Mouse (Mus musculus): ENCODE results near the gene B3gnt4.
"Not testable (repeated sequence)": the region's sequence is repeated elsewhere in the genome, so short reads cannot be mapped to it uniquely, and the experiment has no call there.

The B3gnt4 gene

GRCm38 (mm10) chr5:123510160-123510559 lies at the start of gene B3gnt4:
B3gnt4 (plus strand) TSS chr5:123510460.
- in situ Hi-C loops (cut with MboI): no loop called here

DNA sequence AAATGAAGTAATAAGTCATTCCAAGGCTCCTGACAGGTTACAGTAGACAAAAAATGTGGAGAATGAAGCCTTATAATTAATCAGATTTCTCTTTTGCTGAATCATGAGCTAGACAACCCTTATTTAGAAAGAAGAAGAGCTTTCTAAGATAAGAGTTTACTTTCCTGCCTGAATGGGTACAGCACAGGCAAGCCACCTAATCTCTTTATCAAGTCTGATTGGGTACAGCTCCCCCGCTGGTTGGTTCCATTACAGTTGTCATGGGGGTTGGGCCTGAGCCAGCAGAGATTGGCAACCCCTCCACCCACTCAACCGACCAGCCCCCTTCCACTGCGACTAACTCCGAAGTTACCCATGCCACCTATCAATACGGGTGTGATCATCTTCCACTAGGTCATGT lies 48.8 kb upstream of the B3gnt4 start:
- in situ Hi-C loops (cut with MboI): no loop called here

- in situ Hi-C loops (cut with MboI): no loop called here
These were observed 45.6 kb upstream of the B3gnt4 start for GRCm38 (mm10) chr5:123464638-123465037.

DNA sequence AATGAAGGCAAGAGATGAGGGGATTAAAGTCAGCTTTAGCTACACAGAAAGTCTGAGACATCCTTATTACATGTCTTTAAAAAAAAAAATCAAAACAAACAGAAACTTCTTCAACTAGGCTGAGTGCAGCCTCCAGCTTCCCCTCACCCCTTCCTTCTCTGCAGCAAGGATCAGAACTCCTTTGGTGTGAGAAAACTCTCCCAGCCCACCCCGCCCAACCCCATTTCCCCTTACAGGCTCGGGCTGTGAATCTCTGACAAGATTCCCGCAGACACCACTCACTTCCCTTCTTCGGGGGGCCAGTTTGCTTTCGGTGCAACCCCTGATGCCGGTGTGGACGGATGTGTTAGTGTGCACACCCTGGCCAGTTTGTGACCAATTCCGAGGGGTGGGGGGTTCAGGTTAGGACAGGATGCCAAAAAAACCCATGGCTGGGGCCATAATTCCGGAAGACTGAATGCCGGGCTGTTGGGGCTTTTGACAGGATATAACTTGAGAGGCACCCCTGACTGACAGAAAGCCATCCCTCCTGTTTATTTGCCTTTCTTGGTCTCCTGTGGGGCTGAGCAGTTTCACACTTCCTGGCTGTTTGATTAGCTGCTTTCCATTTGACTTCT lies 39.4 kb upstream of the B3gnt4 start:
- in situ Hi-C loops (cut with MboI): no loop called here

- in situ Hi-C loops (cut with MboI): no loop called here
These were observed 36.4 kb upstream of the B3gnt4 start for GRCm38 (mm10) chr5:123473817-123474216.

GRCm38 (mm10) chr5:123487659-123488395 lies 22.4 kb upstream of the B3gnt4 start:
- in situ Hi-C loops (cut with MboI): no loop called here

DNA sequence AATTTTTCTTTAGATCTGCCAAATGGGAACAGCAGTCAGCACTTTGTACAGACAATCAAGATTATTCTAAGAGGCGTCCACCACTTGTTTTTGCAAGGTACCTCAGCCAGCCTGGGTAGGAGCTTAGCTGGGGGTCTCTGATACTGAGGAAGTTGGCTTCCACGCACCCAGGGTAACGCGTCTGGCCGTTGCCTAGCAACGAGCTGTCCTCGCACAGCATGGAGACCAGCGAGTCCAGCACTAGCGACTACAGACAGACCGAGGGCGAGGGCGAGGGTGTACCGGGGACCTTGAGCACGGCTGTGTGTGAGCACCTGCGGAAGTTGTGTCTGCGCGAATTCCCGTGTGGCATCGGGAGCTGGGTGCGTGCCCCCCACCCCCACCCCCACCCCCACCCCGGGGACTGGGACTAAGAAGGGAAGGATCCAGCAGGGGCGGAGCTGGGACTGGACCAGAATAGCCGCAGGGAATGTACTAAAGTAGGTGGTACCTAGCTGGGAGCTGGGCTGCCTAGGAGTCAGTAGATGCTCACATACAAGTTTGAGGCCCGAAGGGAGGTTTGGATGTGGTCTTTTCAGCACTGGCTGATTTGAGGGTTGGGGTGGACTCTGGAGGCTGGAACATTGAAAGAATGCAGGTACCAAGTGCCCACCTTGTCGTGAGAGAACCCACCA lies 21.0 kb upstream of the B3gnt4 start, which contains the start of the genes Lrrc43 and Il31:
TSS of gene Lrrc43 (plus strand) at position 194 of the 674 bp plus-strand sequence.
TSS of gene Il31 (minus strand) at position 378 of the 674 bp plus-strand sequence.
- in situ Hi-C loops (cut with MboI): no loop called here

DNA sequence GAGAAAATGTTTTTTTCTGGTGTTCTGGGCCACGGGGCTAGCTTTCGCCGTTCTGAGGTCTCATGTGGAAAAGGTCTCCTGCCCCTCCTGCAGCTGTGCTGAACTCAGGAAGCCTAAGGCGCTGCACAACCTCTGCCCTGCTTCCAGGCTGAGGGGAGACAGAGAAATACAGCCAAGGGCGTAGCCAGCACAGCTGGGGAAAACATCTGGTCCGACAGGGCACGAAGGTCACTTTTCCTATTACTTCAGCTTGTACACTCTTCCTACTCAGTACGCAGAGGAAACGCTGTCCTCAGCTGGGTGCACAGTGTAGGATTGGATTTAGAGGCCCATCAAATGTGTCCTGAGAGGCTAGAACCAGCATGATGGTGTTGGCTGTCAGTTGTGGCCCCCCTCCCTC lies 20.3 kb upstream of the B3gnt4 start:
- in situ Hi-C loops (cut with MboI): no loop called here

- in situ Hi-C loops (cut with MboI): loop anchor here (10.0 kb wide), 1 partner anchor 125 kb away; no protein-coding TSS in a partner anchor
These were observed 10.5 kb upstream of the B3gnt4 start for GRCm38 (mm10) chr5:123499717-123500116.

GRCm38 (mm10) chr5:123501973-123502372 lies 8.3 kb upstream of the B3gnt4 start:
- in situ Hi-C loops (cut with MboI): loop anchor here (10.0 kb wide), 1 partner anchor 127 kb away; no protein-coding TSS in a partner anchor

DNA sequence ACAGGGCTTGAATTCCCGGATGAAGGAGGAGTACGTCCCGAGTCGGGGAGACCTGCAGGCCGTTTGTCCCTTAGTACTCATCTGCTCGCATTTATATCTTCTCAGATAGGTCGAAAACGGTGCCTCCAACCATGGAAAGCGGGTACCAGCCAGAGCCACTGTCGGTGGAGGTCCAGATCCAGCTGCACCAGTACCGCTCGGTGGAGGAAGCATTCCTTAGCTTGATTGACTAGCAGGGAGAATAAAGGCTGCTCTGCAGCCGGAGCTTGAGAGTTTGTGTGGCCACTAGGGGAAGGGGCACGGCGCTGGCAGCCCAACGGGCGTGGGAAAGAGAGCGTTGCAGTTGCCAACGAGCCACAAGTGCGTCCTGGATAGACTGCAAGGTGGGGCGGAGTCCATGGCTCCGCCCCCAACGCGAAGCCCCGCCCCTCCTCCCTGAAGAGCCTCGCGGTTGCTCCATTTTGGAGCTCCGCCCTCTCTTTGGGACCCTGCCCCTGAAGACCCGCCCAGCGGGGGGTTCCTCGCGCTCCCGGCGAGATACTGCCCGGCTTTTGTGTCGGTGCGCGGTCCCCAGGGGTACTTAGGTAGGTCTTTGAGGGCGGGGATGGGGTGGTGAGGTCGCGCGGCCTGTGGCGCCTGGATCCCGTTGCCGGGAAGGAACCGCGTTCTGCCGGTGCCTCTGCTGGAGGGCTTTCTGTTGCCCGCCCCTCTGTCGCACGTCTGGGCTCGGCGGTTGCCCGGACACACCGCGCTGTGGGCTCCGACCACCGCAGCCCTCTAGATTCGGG lies 2.1 kb upstream of the B3gnt4 start:
- in situ Hi-C loops (cut with MboI): loop anchor here (10.0 kb wide), 1 partner anchor 133 kb away; no protein-coding TSS in a partner anchor

GRCm38 (mm10) chr5:123508921-123509320 lies 1.3 kb upstream of the B3gnt4 start:
- in situ Hi-C loops (cut with MboI): loop anchor here (10.0 kb wide), 1 partner anchor 134 kb away; no protein-coding TSS in a partner anchor

DNA sequence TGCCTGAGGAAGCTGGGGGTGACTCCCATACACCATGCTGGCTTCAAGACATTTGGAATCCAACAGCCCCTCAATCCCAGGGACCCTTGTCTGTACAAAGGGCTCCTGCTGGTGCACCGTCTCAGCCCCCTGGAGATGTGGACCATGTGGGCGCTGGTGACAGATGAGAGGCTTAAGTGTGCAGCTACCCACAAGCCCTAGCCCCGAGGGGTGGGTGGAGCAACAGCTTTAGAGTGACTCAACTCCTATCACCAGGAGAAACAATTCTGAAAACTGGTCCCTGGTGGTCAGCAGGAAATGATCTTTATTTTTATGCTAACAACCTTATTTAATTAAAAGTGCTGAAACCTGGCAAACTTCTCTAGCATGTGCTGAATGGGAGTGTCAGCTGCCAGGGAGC lies 1.2 kb downstream of the B3gnt4 start:
- in situ Hi-C loops (cut with MboI): not testable (repeated sequence)

DNA sequence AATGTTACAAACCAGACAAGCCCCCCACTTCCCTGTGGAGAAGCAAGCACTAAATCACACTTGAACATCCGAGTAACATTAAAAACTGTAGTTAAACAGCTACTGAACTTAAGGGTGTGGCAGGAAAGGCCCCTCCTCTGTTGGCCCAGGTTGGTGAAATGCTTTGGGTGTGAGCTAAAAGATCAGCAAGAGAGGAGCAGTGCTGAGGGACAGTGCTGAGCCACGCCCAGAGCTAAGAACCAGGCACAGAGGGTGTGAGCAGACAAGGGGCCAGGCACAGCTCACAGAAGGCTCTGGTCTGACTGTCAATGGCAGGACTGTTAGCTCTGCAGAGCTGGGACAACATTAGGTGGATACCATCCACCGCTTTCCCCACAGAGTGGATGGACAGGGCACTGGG lies 1.8 kb downstream of the B3gnt4 start:
- in situ Hi-C loops (cut with MboI): no loop called here

- in situ Hi-C loops (cut with MboI): no loop called here
These were observed 4.6 kb downstream of the B3gnt4 start for GRCm38 (mm10) chr5:123514871-123515270.

GRCm38 (mm10) chr5:123520666-123521065 lies 10.4 kb downstream of the B3gnt4 start:
- in situ Hi-C loops (cut with MboI): no loop called here

DNA sequence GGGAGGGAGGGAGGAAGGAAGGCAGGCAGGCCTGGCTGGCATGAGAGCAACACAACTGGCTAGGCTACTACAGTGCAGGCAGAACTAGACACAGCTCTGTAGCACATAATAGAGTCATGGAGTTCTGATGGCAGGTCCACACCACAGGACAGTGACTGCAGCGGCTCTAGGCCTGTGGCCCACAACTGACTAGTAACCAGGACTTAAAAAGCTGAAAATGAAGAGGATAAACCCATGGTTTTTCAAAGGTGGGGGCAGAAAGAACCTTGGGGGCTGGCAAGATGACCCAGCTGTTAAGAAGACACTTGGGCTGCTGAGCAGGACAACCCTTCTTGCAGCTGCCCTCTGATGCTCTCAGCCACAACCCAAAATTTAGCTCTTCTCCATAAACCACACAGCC lies 11.4 kb downstream of the B3gnt4 start:
- in situ Hi-C loops (cut with MboI): no loop called here

GRCm38 (mm10) chr5:123522166-123522565 lies 11.9 kb downstream of the B3gnt4 start:
- in situ Hi-C loops (cut with MboI): no loop called here

DNA sequence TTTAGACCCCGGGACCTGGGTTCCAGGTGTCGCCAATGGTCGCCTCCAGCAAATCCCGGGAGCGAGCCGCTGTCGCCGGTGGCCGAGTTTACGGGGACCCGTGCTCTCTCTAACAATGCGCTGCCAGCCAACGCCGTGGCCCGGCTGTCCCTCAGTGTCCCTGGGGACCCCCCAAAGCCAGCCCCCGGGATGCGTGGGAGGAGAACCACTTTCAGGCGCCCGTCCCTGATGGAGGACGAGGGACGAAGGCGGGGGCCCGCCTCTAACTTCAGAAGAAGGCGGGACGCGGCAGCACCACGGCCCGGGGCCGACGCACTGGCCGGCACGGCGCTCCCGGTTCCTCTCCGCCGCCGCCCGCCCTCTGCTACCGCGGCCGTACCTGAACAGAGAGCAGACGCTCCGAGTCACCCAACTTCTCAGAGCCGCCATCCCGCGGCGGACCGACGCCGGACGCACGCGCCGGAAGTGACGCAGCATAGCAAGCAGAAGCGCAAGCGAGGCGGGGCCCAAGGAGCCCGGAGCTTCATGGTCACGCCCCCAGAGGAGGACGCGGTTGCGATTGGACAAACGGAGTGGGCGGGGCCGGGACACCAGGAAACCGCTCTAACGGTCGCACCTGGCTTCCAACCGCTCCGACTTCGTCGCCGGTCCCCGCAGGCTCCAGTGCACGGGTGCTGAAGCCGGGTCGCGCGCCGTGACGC lies 13.6 kb downstream of the B3gnt4 start, which contains the start of gene Diablo:
TSS of gene Diablo (minus strand) at position 485 of the 701 bp plus-strand sequence.
- in situ Hi-C loops (cut with MboI): no loop called here

DNA sequence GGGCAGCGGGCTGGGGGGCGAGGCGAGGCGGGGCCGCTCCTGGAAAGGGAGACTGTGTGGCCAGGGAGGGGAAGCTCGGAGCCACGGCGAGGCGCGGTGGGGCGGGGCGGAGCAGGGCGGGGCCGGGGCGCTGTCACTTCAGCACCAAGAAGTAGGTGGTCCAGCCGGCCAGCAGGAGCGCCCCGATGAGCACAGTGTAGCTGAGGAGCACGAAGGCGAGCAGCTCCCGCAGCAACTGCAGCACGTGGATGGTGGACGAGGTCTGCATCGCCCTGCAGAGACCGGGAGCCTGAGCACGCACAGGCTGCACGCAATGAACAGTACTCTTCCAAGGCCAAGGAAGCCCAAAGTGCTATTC lies 14.1 kb downstream of the B3gnt4 start:
- in situ Hi-C loops (cut with MboI): no loop called here

DNA sequence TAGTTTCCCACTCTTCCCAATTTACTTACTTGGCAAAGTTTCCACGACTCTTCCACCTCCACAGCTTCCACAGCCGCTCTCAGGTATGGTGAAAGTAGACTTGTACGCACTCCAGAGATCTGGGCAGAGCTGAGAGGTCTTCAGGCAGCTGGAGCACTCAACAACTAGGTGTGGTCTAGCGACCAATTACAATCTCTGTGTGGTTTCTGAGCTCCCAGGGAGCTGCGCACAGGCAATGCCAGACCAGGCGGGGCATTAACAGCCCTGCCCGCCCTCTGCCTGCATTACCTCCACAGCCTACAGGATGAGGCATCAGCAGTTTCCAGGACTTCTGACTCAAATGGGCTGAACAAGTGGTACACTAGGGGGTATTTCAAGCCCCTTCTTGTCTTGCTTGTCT lies 15.0 kb downstream of the B3gnt4 start, which contains the start of gene Gm49027:
TSS of gene Gm49027 (minus strand) at position 208 of the 400 bp plus-strand sequence.
- in situ Hi-C loops (cut with MboI): no loop called here
